Mouse (Mus musculus) ES-E14 (cell line): Measurements from ENCODE around the gene Bmp7.

ENCODE experiments used
- CHD2 ChIP-seq: IDR thresholded peaks from 2 replicates; pipeline ENCODE4 v1.6.1; 2014; ENCODE audit warnings: mild to moderate bottlenecking, low read depth, low read length, inconsistent platforms
- HCFC1 ChIP-seq: IDR thresholded peaks from 2 replicates; pipeline ENCODE4 v1.6.1; 2012; ENCODE audit warnings: low read length, inconsistent platforms, borderline replicate concordance; ENCODE audit not compliant: insufficient read depth
- ZC3H11A ChIP-seq: IDR thresholded peaks from 2 replicates; pipeline ENCODE4 v1.6.1; 2012; ENCODE audit warnings: low read depth, mild to moderate bottlenecking, inconsistent platforms, low read length, borderline replicate concordance

DNA sequence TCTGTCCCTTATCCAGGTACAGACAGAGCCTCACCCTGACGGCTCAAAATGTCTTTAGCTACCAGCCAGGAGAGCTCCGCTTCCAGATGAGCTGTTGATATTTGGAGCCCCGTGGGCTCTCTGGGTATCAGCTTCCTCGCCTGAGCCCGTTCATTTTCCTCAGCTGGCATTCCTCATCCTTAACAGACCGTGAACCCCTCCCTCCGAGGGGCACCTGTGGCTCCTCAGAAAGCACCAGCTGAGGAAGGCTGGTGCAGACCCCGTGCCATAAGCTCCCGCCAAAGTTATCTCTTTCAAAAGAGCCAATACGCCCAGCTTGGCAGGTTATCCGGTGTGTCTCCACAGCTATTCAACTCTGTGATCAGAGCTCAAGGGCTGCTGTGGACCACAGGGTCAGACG, 50.9 kb downstream of the Bmp7 start:
- no peak for TF ChIP-seq ZC3H11A
- no peak for TF ChIP-seq CHD2
- no peak for TF ChIP-seq HCFC1
